Mouse (Mus musculus): Measurements from ENCODE around the gene Map4. TPM values are rescaled to one million over a fixed set of nuclear protein-coding genes. Genes with fewer than 3 reads are reported as not detected.
"Not testable (repeated sequence)": the region's sequence is repeated elsewhere in the genome, so short reads cannot be mapped to it uniquely, and the experiment has no call there.

Gene Map4
- polyA plus RNA-seq, 1 experiment: 107 TPM

GRCm38 (mm10) chr9:110071843-110072242 is 140.6 kb downstream of the Map4 start:
- H3K27ac ChIP-seq (ENCODE audit: insufficient read depth, low read depth, low read length): no peak overlapping the region
- no peaks in the 10 kb centered on the region for H3K4me1 ChIP-seq (ENCODE audit: control insufficient read depth, insufficient read depth, low read length)
- 3% methylated on average over 1 of the region's 1 CpGs for WGBS
- peaks cover 2% of the 10 kb centered on the region for H3K36me3 ChIP-seq (ENCODE audit: control insufficient read depth, insufficient read depth, low read length)
- no peaks in the 10 kb centered on the region for H3K27me3 ChIP-seq (replicated peaks; ENCODE audit: control insufficient read depth, insufficient read depth, low read length)
- no peak for TF ChIP-seq POLR2A (IDR thresholded peaks at IDR 0.05; ENCODE audit: low read depth, low read length)
- peak; percentile 85 for TF ChIP-seq CTCF (conservative IDR thresholded peaks at IDR 0.05; ENCODE audit: insufficient read depth, insufficient read length, low read depth, low read length)
- H3K4me3 ChIP-seq (ENCODE audit: insufficient read depth, low read depth, low read length): no peak overlapping the region
- DNase-seq: peak; percentile 80

GRCm38 (mm10) chr9:110076468-110076867 is 145.2 kb downstream of the Map4 start:
- not testable (repeated sequence) for H3K36me3 ChIP-seq (ENCODE audit: control insufficient read depth, insufficient read depth, low read length); H3K27ac ChIP-seq (ENCODE audit: insufficient read depth, low read depth, low read length); H3K27me3 ChIP-seq (replicated peaks; ENCODE audit: control insufficient read depth, insufficient read depth, low read length); H3K4me1 ChIP-seq (ENCODE audit: control insufficient read depth, insufficient read depth, low read length); H3K4me3 ChIP-seq (ENCODE audit: insufficient read depth, low read depth, low read length); DNase-seq
- 83% methylated on average over 5 of the region's 7 CpGs for WGBS

- no peaks in the 10 kb centered on the region for H3K27me3 ChIP-seq (replicated peaks; ENCODE audit: control insufficient read depth, insufficient read depth, low read length)
- peaks cover 1% of the 10 kb centered on the region; the same call in 1 of the 2 replicates for H3K36me3 ChIP-seq (ENCODE audit: control insufficient read depth, insufficient read depth, low read length)
- DNase-seq: no peak
- H3K27ac ChIP-seq (ENCODE audit: insufficient read depth, low read depth, low read length): no peak overlapping the region
- no peaks in the 10 kb centered on the region for H3K4me1 ChIP-seq (ENCODE audit: control insufficient read depth, insufficient read depth, low read length)
- TF ChIP-seq POLR2A (IDR thresholded peaks at IDR 0.05; ENCODE audit: low read depth, low read length) (no peak), CTCF (conservative IDR thresholded peaks at IDR 0.05; ENCODE audit: insufficient read depth, insufficient read length, low read depth, low read length) (no peak)
- 87% methylated on average over 3 of the region's 3 CpGs for WGBS
- H3K4me3 ChIP-seq (ENCODE audit: insufficient read depth, low read depth, low read length): no peak overlapping the region
These were observed 149.8 kb downstream of the Map4 start for GRCm38 (mm10) chr9:110081066-110081465.

- peaks cover 1% of the 10 kb centered on the region; the same call in 1 of the 2 replicates for H3K36me3 ChIP-seq (ENCODE audit: control insufficient read depth, insufficient read depth, low read length)
- 75% methylated on average over 25 of the region's 25 CpGs for WGBS
- no peak overlapping the region for H3K27ac ChIP-seq (ENCODE audit: insufficient read depth, low read depth, low read length)
- H3K4me1 ChIP-seq (ENCODE audit: control insufficient read depth, insufficient read depth, low read length): no peaks in the 10 kb centered on the region
- no peak for TF ChIP-seq POLR2A (IDR thresholded peaks at IDR 0.05; ENCODE audit: low read depth, low read length)
- no peak for TF ChIP-seq CTCF (conservative IDR thresholded peaks at IDR 0.05; ENCODE audit: insufficient read depth, insufficient read length, low read depth, low read length)
- no peak for DNase-seq
- H3K4me3 ChIP-seq (ENCODE audit: insufficient read depth, low read depth, low read length): no peak overlapping the region
- no peaks in the 10 kb centered on the region for H3K27me3 ChIP-seq (replicated peaks; ENCODE audit: control insufficient read depth, insufficient read depth, low read length)
These were observed 153.1 kb downstream of the Map4 start for GRCm38 (mm10) chr9:110084201-110084964.

- no peaks in the 10 kb centered on the region for H3K27me3 ChIP-seq (replicated peaks; ENCODE audit: control insufficient read depth, insufficient read depth, low read length)
- no peak overlapping the region for H3K4me3 ChIP-seq (ENCODE audit: insufficient read depth, low read depth, low read length)
- no peak for TF ChIP-seq POLR2A (IDR thresholded peaks at IDR 0.05; ENCODE audit: low read depth, low read length)
- TF ChIP-seq CTCF (conservative IDR thresholded peaks at IDR 0.05; ENCODE audit: insufficient read depth, insufficient read length, low read depth, low read length): no peak
- H3K27ac ChIP-seq (ENCODE audit: insufficient read depth, low read depth, low read length): no peak overlapping the region
- DNase-seq: no peak
- WGBS: 85% methylated on average over 8 of the region's 8 CpGs
- H3K36me3 ChIP-seq (ENCODE audit: control insufficient read depth, insufficient read depth, low read length): peaks cover 1% of the 10 kb centered on the region; the same call in 1 of the 2 replicates
- no peaks in the 10 kb centered on the region for H3K4me1 ChIP-seq (ENCODE audit: control insufficient read depth, insufficient read depth, low read length)
These were observed 154.4 kb downstream of the Map4 start for GRCm38 (mm10) chr9:110085693-110086092.

GRCm38 (mm10) chr9:110093303-110093702 is 162.0 kb downstream of the Map4 start:
- 86% methylated on average over 4 of the region's 4 CpGs for whole genome bisulfite sequencing
- no peaks in the 10 kb centered on the region for H3K27me3 ChIP-seq (replicated peaks; ENCODE audit: control insufficient read depth, insufficient read depth, low read length)
- no peak overlapping the region for H3K27ac ChIP-seq (ENCODE audit: insufficient read depth, low read depth, low read length)
- H3K36me3 ChIP-seq (ENCODE audit: control insufficient read depth, insufficient read depth, low read length): no peaks in the 10 kb centered on the region; the same call in none of the 2 replicates
- no peak overlapping the region for H3K4me3 ChIP-seq (ENCODE audit: insufficient read depth, low read depth, low read length)
- no peaks in the 10 kb centered on the region for H3K4me1 ChIP-seq (ENCODE audit: control insufficient read depth, insufficient read depth, low read length)
- no peak for DNase-seq
- no peak for TF ChIP-seq CTCF (conservative IDR thresholded peaks at IDR 0.05; ENCODE audit: insufficient read depth, insufficient read length, low read depth, low read length)
- no peak for TF ChIP-seq POLR2A (IDR thresholded peaks at IDR 0.05; ENCODE audit: low read depth, low read length)

- H3K4me3 ChIP-seq (ENCODE audit: insufficient read depth, low read depth, low read length): no peak overlapping the region
- H3K4me1 ChIP-seq (ENCODE audit: control insufficient read depth, insufficient read depth, low read length): no peaks in the 10 kb centered on the region
- TF ChIP-seq CTCF (conservative IDR thresholded peaks at IDR 0.05; ENCODE audit: insufficient read depth, insufficient read length, low read depth, low read length): no peak
- no peak for TF ChIP-seq POLR2A (IDR thresholded peaks at IDR 0.05; ENCODE audit: low read depth, low read length)
- no peaks in the 10 kb centered on the region; the same call in none of the 2 replicates for H3K36me3 ChIP-seq (ENCODE audit: control insufficient read depth, insufficient read depth, low read length)
- DNase-seq: no peak
- H3K27ac ChIP-seq (ENCODE audit: insufficient read depth, low read depth, low read length): no peak overlapping the region
- WGBS: 97% methylated on average over 4 of the region's 4 CpGs
- no peaks in the 10 kb centered on the region for H3K27me3 ChIP-seq (replicated peaks; ENCODE audit: control insufficient read depth, insufficient read depth, low read length)
These were observed 163.5 kb downstream of the Map4 start for GRCm38 (mm10) chr9:110094761-110095160.

Measured in kidney, adult 2 months (tissue).